Mouse (Mus musculus) left cerebral cortex, postnatal 25 days (tissue): ENCODE measurements at regions not wholly inside any gene's neighbourhood (a gene's known extent, or its start where the extent isn't known, plus 50 kb on each side); places are given as distances from the start of the nearest gene placed in this dataset.
"Not testable (repeated sequence)": the region's sequence is repeated elsewhere in the genome, so short reads cannot be mapped to it uniquely, and the experiment has no call there.

Experiments
- DNase-seq, 2 experiments: peaks; one replicate each; pipeline ENCODE4 v3.0.0; 2022; ENCODE audit warnings: low spot score in 2 of 2, mixed read lengths in 1 of 2
- intact Hi-C: fragments of 180-260 bp; cut with DNase I; formaldehyde crosslinking; loops from one replicate; pipeline ENCODE4 v1.15.1; 2025

GRCm38 (mm10) chr3:120430285-120430684 is 646.0 kb upstream of the Ptbp2 start:
- DNase-seq = no peak
- intact Hi-C loops = no loop called here

- intact Hi-C loops = no loop called here
Observed at GRCm38 (mm10) chr3:120416634-120417033, 632.4 kb upstream of the Ptbp2 start.

GRCm38 (mm10) chr3:120375688-120376289 is 591.5 kb upstream of the Ptbp2 start:
- intact Hi-C loops = no loop called here
- no peak for DNase-seq

More at GRCm38 (mm10) chr3:120416634-120417033, 632.4 kb upstream of the Ptbp2 start:
- no peak for DNase-seq

DNA sequence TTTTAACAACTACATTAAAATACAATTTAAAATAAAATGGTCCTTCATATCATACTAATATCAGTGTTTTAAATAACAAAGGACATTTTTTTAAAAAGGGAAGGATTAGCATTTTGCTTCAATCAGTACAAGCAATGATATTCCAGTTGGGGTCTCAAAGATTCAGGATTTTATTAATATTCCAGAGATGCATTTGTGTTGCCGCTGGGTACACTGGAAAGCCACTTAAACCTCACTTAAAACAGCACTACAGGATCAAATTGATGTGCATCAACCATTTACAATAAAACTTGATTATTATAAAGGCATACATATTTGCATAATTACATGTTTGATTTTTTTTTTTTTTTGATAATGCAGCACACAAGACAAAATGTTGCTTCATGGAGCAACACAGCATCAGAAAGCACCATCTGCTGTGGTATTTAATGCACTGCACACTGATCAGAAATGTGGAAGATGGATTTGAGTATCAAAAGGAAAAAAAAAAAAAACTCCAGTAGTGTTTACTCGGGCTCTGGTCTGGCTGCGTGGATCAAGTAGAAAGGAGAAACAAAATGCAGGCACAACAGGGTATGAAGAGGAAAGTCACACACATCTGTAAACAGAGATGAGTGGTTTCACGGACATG is 558.6 kb upstream of the Ptbp2 start:
- DNase-seq = no peak
- intact Hi-C loops = no loop called here

DNA sequence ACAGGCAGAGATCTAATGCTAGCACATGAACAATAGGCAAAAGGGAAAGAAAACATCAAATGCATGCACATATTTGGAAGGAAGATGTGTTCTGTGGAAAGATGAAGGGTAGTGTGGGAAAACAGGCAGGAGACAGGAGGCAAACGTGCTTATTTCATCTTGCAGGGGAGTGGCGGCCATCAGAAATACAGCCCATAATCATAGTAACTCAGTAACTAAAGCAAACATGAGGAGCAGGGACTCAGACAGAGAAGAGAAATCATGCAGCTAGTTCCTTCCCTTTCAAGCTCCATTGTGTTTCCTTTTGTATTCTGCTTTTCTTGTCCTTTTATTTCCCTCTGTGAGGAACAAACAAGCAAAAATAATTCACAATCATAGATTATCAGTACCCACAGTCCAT is 557.6 kb upstream of the Ptbp2 start:
- DNase-seq = no peak

GRCm38 (mm10) chr3:120335843-120336585 is 551.7 kb upstream of the Ptbp2 start:
- DNase-seq = no peak
- intact Hi-C loops = no loop called here

More for the DNA sequence above, 557.6 kb upstream of the Ptbp2 start:
- intact Hi-C loops = no loop called here

DNA sequence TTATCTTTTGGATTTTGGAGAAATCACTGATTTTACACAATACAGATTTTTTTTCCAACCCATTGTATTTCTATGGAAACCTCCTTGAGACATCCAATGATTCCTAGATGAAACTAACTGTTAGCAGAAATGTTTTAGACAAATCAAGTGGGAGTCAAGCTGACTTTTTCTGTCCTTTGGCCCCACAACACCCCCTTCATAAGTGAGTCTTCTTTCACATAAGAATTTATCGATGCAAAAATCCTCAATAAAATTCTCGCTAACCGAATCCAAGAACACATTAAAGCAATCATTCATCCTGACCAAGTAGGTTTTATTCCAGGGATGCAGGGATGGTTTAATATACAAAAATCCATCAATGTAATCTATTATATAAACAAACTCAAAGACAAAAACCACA is 522.8 kb upstream of the Ptbp2 start:
- DNase-seq, intact Hi-C loops: not testable (repeated sequence)

- DNase-seq = no peak
- intact Hi-C loops = no loop called here
Observed at GRCm38 (mm10) chr3:120305608-120306007, 521.3 kb upstream of the Ptbp2 start.
